Mouse (Mus musculus) limb, embryonic 12.5 days (tissue): ENCODE measurements around the gene Ccdc102a. TPM values are rescaled to one million over a fixed set of nuclear protein-coding genes. Genes with fewer than 3 reads are reported as not detected.

Source experiments
- ATAC-seq: fragments of 200-750 bp; cut with Nextera tagmentation; 2 replicates; pipeline ENCODE4 v1.8.0; 2017; ENCODE audit warnings: low read depth, moderate TSS enrichment; ENCODE audit not compliant: insufficient number of reproducible peaks, insufficient read depth, low FRiP score, low TSS enrichment
- H3K27ac ChIP-seq: fragments of 300-500 bp; sonication (generic); 2 replicates; pipeline ENCODE4 v1.5.1; 2016; ENCODE audit warnings: mild to moderate bottlenecking, moderate library complexity
- H3K27me3 ChIP-seq: fragments of 300-500 bp; sonication (generic); 2 replicates; pipeline ENCODE4 v1.6.1; 2016; ENCODE audit warnings: mild to moderate bottlenecking, moderate library complexity
- H3K36me3 ChIP-seq: fragments of 300-500 bp; sonication (generic); 2 replicates; pipeline ENCODE4 v1.6.1; 2016; ENCODE audit warnings: mild to moderate bottlenecking, moderate library complexity
- H3K4me1 ChIP-seq: fragments of 300-500 bp; sonication (generic); replicated peaks from 2 replicates; pipeline ENCODE4 v1.6.1; 2016
- H3K4me2 ChIP-seq: fragments of 300-500 bp; sonication (generic); 2 replicates; pipeline ENCODE4 v1.6.1; 2016; ENCODE audit warnings: mild to moderate bottlenecking, moderate library complexity
- H3K4me3 ChIP-seq: fragments of 300-500 bp; sonication (generic); replicated peaks from 2 replicates; pipeline ENCODE4 v1.5.1; 2016; ENCODE audit warnings: mild to moderate bottlenecking
- H3K9ac ChIP-seq: fragments of 300-500 bp; sonication (generic); replicated peaks from 2 replicates; pipeline ENCODE4 v1.6.1; 2016; ENCODE audit warnings: mild to moderate bottlenecking, moderate library complexity
- H3K9me3 ChIP-seq: fragments of 300-500 bp; sonication (generic); 2 replicates; pipeline ENCODE4 v1.6.1; 2016; ENCODE audit warnings: mild to moderate bottlenecking, moderate library complexity
- WGBS: fragments of 180-500 bp; shearing (Covaris S2); methylation state at CpG from one replicate; pipeline ENCODE4 v1.1.7; 2016; 5-methylcytosine and 5-hydroxymethylcytosine counted together
- polyA plus RNA-seq: library from polyadenylated mRNA; unstranded; fragments of >200 nt; fragmentation: Nextera tagmentation; extraction: Ambion mirVana; gene quantifications from 2 replicates; pipeline ENCODE4 v1.2.1, GENCODE M21; 2016

Gene Ccdc102a
- polyA plus RNA-seq, 1 experiment from 2014 or later: 48.5 TPM

GRCm38 (mm10) chr8:94874358-94874757 lies 43.5 kb downstream of the Ccdc102a start:
- H3K9me3 ChIP-seq: no peaks in the 10 kb centered on the region
- no peak overlapping the region for H3K27ac ChIP-seq
- ATAC-seq: no peak
- WGBS: 11% methylated on average over 6 of the region's 6 CpGs
- H3K9ac ChIP-seq: no peak overlapping the region
- no peaks in the 10 kb centered on the region for H3K36me3 ChIP-seq
- H3K4me3 ChIP-seq: 0 out of 2 replicates have a peak overlapping the region, but pooled peaks have one; percentile 6
- peak overlapping the region; percentile 93 for H3K4me2 ChIP-seq
- H3K4me1 ChIP-seq: peaks cover 54% of the 10 kb centered on the region
- peaks cover 23% of the 10 kb centered on the region for H3K27me3 ChIP-seq

DNA sequence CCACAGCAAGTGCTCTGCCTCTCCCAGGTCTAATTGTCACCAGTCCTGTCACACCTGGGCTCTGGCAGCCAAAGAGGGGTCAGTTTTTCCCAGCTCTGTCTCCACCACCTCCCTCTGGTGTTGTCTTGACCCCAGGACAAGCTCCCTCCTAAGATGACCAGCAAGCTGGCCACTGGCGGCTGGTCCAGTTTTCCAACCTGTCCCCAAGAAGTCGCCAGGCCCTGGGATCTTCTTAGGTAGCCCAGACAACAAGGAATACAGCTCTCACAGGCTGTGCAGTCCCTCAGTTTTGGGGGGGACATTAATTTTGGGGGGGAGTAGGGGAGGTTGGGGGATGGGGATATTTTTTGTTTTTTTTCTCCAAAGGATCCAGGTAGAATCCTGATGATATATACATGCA lies 45.3 kb downstream of the Ccdc102a start:
- WGBS: 49% methylated on average over 2 of the region's 2 CpGs
- H3K27ac ChIP-seq: no peak overlapping the region
- no peak overlapping the region for H3K9ac ChIP-seq
- peaks cover 9% of the 10 kb centered on the region; the same call in 1 of the 2 replicates for H3K36me3 ChIP-seq
- peaks cover 54% of the 10 kb centered on the region for H3K4me1 ChIP-seq
- H3K4me2 ChIP-seq: peak overlapping the region; percentile 92
- ATAC-seq: no peak
- H3K27me3 ChIP-seq: peaks cover 23% of the 10 kb centered on the region
- H3K9me3 ChIP-seq: no peaks in the 10 kb centered on the region
- no peak overlapping the region for H3K4me3 ChIP-seq

DNA sequence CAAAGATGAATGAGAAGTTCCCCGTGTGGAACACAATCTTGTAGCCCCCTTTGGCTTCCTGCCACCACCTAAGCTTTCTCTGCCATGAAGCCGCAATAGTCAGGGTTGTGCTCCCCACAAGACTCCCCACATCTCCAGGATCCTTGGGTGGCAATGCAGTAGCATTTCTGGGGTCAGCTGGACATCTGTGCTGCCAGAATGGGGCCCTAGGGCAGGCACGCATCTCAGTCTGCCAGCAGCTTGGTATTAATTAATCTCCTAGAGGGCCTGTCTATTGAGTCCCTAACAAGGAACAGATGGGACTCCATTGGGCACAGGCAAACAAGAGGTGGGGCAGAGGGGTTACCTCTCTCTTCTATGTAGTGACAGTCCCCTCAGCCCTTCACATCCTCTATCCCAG lies 45.7 kb downstream of the Ccdc102a start:
- no peaks in the 10 kb centered on the region for H3K9me3 ChIP-seq
- peaks cover 54% of the 10 kb centered on the region for H3K4me1 ChIP-seq
- peaks cover 23% of the 10 kb centered on the region for H3K27me3 ChIP-seq
- peak overlapping the region; percentile 92 for H3K4me2 ChIP-seq
- H3K36me3 ChIP-seq: peaks cover 12% of the 10 kb centered on the region; the same call in 1 of the 2 replicates
- no peak overlapping the region for H3K27ac ChIP-seq
- H3K9ac ChIP-seq: no peak overlapping the region; the same call in 1 of the 2 replicates
- H3K4me3 ChIP-seq: no peak overlapping the region
- no peak for ATAC-seq
- 20% methylated on average over 3 of the region's 3 CpGs for WGBS

DNA sequence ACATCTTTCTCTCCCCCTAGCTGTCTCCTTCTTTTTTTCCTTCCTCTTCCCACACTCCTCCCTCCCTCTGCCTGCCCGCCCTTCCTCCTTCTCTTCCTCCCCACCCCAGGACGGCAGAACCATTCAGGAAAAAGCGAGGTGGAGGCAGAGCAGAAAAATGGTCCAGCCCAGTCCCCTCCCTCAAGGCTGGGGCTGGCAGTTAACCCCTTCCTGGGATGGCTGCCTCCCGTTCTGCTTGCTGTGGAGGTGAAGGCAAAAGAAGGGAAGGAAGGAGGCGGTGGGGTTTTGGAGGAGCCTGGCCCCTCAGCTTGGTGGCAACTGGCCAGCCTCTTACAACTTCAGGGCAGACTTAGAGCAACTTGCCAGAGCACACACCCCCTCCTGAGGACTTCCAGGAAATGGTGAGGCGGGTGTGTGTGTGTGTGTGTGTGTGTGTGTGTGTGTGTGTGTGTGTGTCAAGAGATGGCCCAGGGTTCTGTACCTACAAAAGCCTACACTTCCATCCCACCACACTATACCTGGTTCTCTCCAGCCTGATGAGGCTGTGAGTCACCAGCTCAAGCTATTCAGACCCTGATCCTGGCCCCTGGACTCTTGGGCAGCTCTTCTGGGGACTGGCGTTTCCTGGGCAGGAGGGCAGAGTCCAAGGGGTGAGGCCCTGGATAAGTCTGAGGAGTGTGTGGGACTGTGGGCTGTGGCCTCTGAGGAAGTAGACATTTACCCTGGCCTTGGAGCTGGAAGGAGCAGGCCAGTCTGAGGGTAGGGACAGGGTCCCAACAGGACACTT lies 46.6 kb downstream of the Ccdc102a start:
- peak; percentile 29; the same call in 1 of the 2 replicates for ATAC-seq
- 1% methylated on average over 7 of the region's 7 CpGs for WGBS
- peaks cover 20% of the 10 kb centered on the region for H3K36me3 ChIP-seq
- H3K9me3 ChIP-seq: no peaks in the 10 kb centered on the region
- H3K9ac ChIP-seq: peak overlapping the region; percentile 57
- H3K4me3 ChIP-seq: peak overlapping the region; percentile 51
- peak overlapping the region; percentile 92 for H3K4me2 ChIP-seq
- peak overlapping the region; percentile 81 for H3K27ac ChIP-seq
- H3K4me1 ChIP-seq: peaks cover 49% of the 10 kb centered on the region
- H3K27me3 ChIP-seq: peaks cover 23% of the 10 kb centered on the region

DNA sequence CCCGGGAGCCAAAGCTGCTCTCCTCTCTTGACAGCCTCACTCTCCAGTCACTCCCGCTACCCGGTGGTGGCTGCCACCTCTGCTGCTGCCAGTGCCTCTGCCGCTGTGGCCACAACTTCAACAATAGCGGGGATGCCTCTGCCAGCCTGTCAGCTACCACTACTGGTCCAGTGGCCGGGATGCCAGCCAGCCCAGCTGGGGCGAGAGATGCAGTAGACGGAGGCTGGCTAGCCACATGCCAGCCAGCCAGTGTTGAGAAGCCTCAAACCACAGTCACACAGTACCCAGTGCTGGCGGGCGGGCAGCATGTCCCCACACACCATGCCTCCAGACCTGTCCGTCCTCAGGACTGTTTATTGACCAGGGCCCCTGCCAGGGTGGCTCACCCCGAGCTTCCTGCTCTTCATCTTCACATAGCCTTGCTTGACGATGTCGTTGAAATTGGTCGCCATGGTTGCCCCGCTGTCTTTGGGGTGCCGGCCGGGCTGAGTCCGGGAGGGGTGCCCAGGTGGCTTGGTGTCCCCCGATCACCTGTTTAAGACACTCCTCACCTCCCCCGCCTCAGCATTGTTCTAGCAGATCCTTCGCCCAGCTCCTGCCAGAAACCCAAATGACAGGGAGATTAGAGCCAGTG lies 47.3 kb downstream of the Ccdc102a start:
- ATAC-seq: 0 out of 2 replicates have a peak, but pooled peaks have one; percentile 3
- H3K9ac ChIP-seq: peak overlapping the region; percentile 57
- peak overlapping the region; percentile 51 for H3K4me3 ChIP-seq
- H3K9me3 ChIP-seq: no peaks in the 10 kb centered on the region
- H3K4me1 ChIP-seq: peaks cover 48% of the 10 kb centered on the region
- peak overlapping the region; percentile 92 for H3K4me2 ChIP-seq
- H3K27ac ChIP-seq: no peak overlapping the region
- H3K36me3 ChIP-seq: peaks cover 27% of the 10 kb centered on the region
- 14% methylated on average over 22 of the region's 22 CpGs for WGBS
- H3K27me3 ChIP-seq: peaks cover 23% of the 10 kb centered on the region

DNA sequence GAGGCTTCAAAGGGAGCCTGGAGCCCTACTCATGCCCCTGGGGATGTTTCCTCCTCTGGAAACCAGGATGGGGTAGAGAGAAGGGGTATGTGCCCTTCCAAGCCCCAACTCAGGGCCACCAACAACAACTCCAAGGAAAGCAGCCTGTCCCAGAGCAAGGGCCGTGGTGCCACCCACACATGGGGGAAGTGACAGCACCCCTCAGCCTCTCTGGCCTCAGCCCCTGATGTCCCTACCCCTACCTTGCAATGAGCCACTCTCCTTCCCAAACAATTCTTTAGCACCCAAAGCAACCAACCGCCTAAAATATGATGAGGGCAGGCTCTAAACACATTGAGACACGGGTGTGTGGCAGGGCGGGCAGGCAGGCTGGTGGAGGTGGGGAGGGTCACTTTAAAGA lies 47.9 kb downstream of the Ccdc102a start:
- peak overlapping the region; percentile 92 for H3K4me2 ChIP-seq
- H3K36me3 ChIP-seq: peaks cover 33% of the 10 kb centered on the region
- 40% methylated on average over 4 of the region's 4 CpGs for WGBS
- ATAC-seq: no peak
- no peak overlapping the region for H3K27ac ChIP-seq
- peaks cover 42% of the 10 kb centered on the region for H3K4me1 ChIP-seq
- H3K9ac ChIP-seq: peak overlapping the region; percentile 57; the same call in 1 of the 2 replicates
- peak overlapping the region; percentile 51 for H3K4me3 ChIP-seq
- H3K9me3 ChIP-seq: no peaks in the 10 kb centered on the region
- peaks cover 18% of the 10 kb centered on the region for H3K27me3 ChIP-seq

DNA sequence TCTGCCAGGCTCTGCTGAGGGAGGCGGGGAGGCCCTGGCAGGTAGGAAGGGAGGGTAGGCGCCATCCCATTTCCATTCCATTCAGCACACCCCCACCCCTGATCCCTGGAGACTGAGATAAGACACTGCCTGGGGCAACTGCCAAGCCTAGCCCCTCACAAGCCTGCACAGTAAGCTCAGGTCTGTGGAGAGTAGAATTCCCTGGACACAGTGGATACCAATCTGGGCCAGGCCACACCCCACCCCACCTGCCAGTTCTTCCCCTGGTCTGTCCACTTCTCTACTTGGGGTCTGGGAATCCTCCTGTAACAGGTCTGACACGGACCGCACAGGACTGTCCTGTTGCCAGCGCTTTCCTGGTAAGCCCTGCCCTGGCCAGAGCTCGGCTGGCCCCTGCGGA lies 48.8 kb downstream of the Ccdc102a start:
- ATAC-seq: no peak
- WGBS: 67% methylated on average over 7 of the region's 7 CpGs
- peaks cover 9% of the 10 kb centered on the region for H3K27me3 ChIP-seq
- H3K4me1 ChIP-seq: peaks cover 33% of the 10 kb centered on the region
- no peaks in the 10 kb centered on the region for H3K9me3 ChIP-seq
- no peak overlapping the region; the same call in 1 of the 2 replicates for H3K9ac ChIP-seq
- H3K36me3 ChIP-seq: peaks cover 42% of the 10 kb centered on the region
- H3K27ac ChIP-seq: no peak overlapping the region
- H3K4me2 ChIP-seq: no peak overlapping the region
- no peak overlapping the region for H3K4me3 ChIP-seq

DNA sequence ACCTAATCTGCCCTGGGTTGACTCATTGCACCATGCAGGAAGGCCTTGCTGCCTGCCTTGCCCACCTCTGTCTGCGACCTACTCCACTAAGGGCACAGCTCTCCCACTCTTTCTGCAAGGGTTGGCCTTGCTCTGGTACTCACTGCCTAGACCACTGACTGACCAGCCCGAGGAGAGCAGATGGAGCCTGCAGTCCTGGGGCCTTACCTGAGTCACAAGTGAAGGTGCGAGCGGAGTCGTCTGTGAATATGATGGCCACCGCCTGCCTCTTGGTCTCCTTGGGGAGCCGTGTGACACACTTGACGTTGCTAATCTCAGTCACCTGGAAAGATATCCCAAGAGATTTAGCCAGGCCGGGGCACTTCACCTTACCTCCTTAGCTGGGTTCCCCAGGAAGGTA lies 51.0 kb downstream of the Ccdc102a start:
- 88% methylated on average over 9 of the region's 9 CpGs for WGBS

GRCm38 (mm10) chr8:94865292-94865691 lies 52.6 kb downstream of the Ccdc102a start:
- ATAC-seq: no peak
- H3K36me3 ChIP-seq: peaks cover 79% of the 10 kb centered on the region

More for the DNA sequence above, 51.0 kb downstream of the Ccdc102a start:
- no peak for ATAC-seq
- Histone ChIP-seq H3K36me3 (peaks cover 64% of the 10 kb centered on the region), H3K27me3 (peaks cover 7% of the 10 kb centered on the region; the same call in 1 of the 2 replicates), H3K9me3 (no peaks in the 10 kb centered on the region), H3K4me3 (no peak overlapping the region), H3K4me2 (no peak overlapping the region), H3K27ac (no peak overlapping the region), H3K4me1 (peaks cover 22% of the 10 kb centered on the region), H3K9ac (no peak overlapping the region)

GRCm38 (mm10) chr8:94863897-94864673 lies 53.8 kb downstream of the Ccdc102a start:
- H3K4me1 ChIP-seq: peaks cover 1% of the 10 kb centered on the region; the same call in 1 of the 2 replicates
- H3K36me3 ChIP-seq: peaks cover 82% of the 10 kb centered on the region
- H3K4me3 ChIP-seq: no peak overlapping the region
- 70% methylated on average over 10 of the region's 10 CpGs for WGBS
- H3K27ac ChIP-seq: no peak overlapping the region
- H3K4me2 ChIP-seq: no peak overlapping the region
- H3K27me3 ChIP-seq: no peaks in the 10 kb centered on the region
- H3K9ac ChIP-seq: no peak overlapping the region
- ATAC-seq: no peak
- no peaks in the 10 kb centered on the region for H3K9me3 ChIP-seq

More at GRCm38 (mm10) chr8:94865292-94865691, 52.6 kb downstream of the Ccdc102a start:
- H3K9me3 ChIP-seq: no peaks in the 10 kb centered on the region
- H3K4me3 ChIP-seq: no peak overlapping the region
- peaks cover 7% of the 10 kb centered on the region for H3K4me1 ChIP-seq
- WGBS: 79% methylated on average over 10 of the region's 10 CpGs
- no peak overlapping the region for H3K4me2 ChIP-seq
- peaks cover 7% of the 10 kb centered on the region; the same call in 1 of the 2 replicates for H3K27me3 ChIP-seq
- H3K27ac ChIP-seq: no peak overlapping the region
- H3K9ac ChIP-seq: no peak overlapping the region
